Mouse (Mus musculus) limb, embryonic 12.5 days (tissue): ENCODE measurements around the gene Zscan4e. TPM values are rescaled to one million over a fixed set of nuclear protein-coding genes. Genes with fewer than 3 reads are reported as not detected.
"Not testable (repeated sequence)": the region's sequence is repeated elsewhere in the genome, so short reads cannot be mapped to it uniquely, and the experiment has no call there.

Experiments
- ATAC-seq: fragments of 200-750 bp; cut with Nextera tagmentation; 2 replicates; pipeline ENCODE4 v1.8.0; 2017; ENCODE audit warnings: low read depth, moderate TSS enrichment; ENCODE audit not compliant: insufficient number of reproducible peaks, insufficient read depth, low FRiP score, low TSS enrichment
- H3K27ac ChIP-seq: fragments of 300-500 bp; sonication (generic); 2 replicates; pipeline ENCODE4 v1.5.1; 2016; ENCODE audit warnings: mild to moderate bottlenecking, moderate library complexity
- H3K27me3 ChIP-seq: fragments of 300-500 bp; sonication (generic); 2 replicates; pipeline ENCODE4 v1.6.1; 2016; ENCODE audit warnings: mild to moderate bottlenecking, moderate library complexity
- H3K36me3 ChIP-seq: fragments of 300-500 bp; sonication (generic); 2 replicates; pipeline ENCODE4 v1.6.1; 2016; ENCODE audit warnings: mild to moderate bottlenecking, moderate library complexity
- H3K4me1 ChIP-seq: fragments of 300-500 bp; sonication (generic); replicated peaks from 2 replicates; pipeline ENCODE4 v1.6.1; 2016
- H3K4me2 ChIP-seq: fragments of 300-500 bp; sonication (generic); 2 replicates; pipeline ENCODE4 v1.6.1; 2016; ENCODE audit warnings: mild to moderate bottlenecking, moderate library complexity
- H3K4me3 ChIP-seq: fragments of 300-500 bp; sonication (generic); replicated peaks from 2 replicates; pipeline ENCODE4 v1.5.1; 2016; ENCODE audit warnings: mild to moderate bottlenecking
- H3K9ac ChIP-seq: fragments of 300-500 bp; sonication (generic); replicated peaks from 2 replicates; pipeline ENCODE4 v1.6.1; 2016; ENCODE audit warnings: mild to moderate bottlenecking, moderate library complexity
- H3K9me3 ChIP-seq: fragments of 300-500 bp; sonication (generic); 2 replicates; pipeline ENCODE4 v1.6.1; 2016; ENCODE audit warnings: mild to moderate bottlenecking, moderate library complexity
- microRNA-seq: library from miRNA; unstranded; fragments of <30 nt; microRNA quantifications from one replicate; pipeline ENCODE4, GENCODE M21; 2017
- polyA plus RNA-seq: library from polyadenylated mRNA; unstranded; fragments of >200 nt; fragmentation: Nextera tagmentation; extraction: Ambion mirVana; gene quantifications from 2 replicates; pipeline ENCODE4 v1.2.1, GENCODE M21; 2016

Gene Zscan4e
- not detected in 2 replicates for polyA plus RNA-seq

GRCm38 (mm10) chr7:11310582-11310981, at the start of gene Zscan4e:
TSS of gene Zscan4e (minus strand) at chr7:11310682.
- H3K4me3 ChIP-seq, ATAC-seq, H3K4me1 ChIP-seq, H3K4me2 ChIP-seq, H3K9ac ChIP-seq, H3K36me3 ChIP-seq, H3K9me3 ChIP-seq, H3K27me3 ChIP-seq, H3K27ac ChIP-seq: not testable (repeated sequence)

Small RNAs within 50 kb of the gene (microRNA-seq; reads per million reads assigned to microRNA genes)
- gene Gm23087 (not detected), gene Gm26248 (not detected)

Other genes with a start within 250 kb of the Zscan4e start
- gene Zscan4-ps1, start 241.0 kb downstream of the Zscan4e start, polyA plus RNA-seq, result not detected in 2 replicates
- not detected in 2 replicates for gene Zscan4d, start 144.5 kb downstream of the Zscan4e start, polyA plus RNA-seq
- not detected in 2 replicates for gene Zscan4f, start 87.2 kb upstream of the Zscan4e start, polyA plus RNA-seq
- not detected in 2 replicates for gene Zscan4-ps2, start 203.6 kb upstream of the Zscan4e start, polyA plus RNA-seq